Mouse (Mus musculus) intestine, embryonic 14.5 days (tissue): ENCODE data around the gene Dlk2. TPM values are rescaled to one million over a fixed set of nuclear protein-coding genes. Genes with fewer than 3 reads are reported as not detected.

Experiments
- ATAC-seq: fragments of 200-750 bp; cut with Nextera tagmentation; replicated peaks from 2 replicates; pipeline ENCODE4 v1.8.0; 2017; ENCODE audit warnings: low read depth, moderate number of reproducible peaks, moderate TSS enrichment, moderate library complexity; ENCODE audit not compliant: low FRiP score, low TSS enrichment
- DNase-seq: peaks from one replicate; pipeline ENCODE4 v3.0.0-alpha.2; 2018; ENCODE audit warnings: low spot score
- H3K27ac ChIP-seq: fragments of 300-500 bp; sonication (generic); 2 replicates; pipeline ENCODE4 v1.5.1; 2014; ENCODE audit warnings: low read depth, mild to moderate bottlenecking, control low read depth
- H3K27me3 ChIP-seq: fragments of 300-500 bp; sonication (generic); replicated peaks from 2 replicates; pipeline ENCODE4 v1.6.1; 2014; ENCODE audit warnings: low read length, control low read depth; ENCODE audit not compliant: control insufficient read depth, insufficient read depth
- H3K36me3 ChIP-seq: fragments of 300-500 bp; sonication (generic); 2 replicates; pipeline ENCODE4 v1.6.1; 2014; ENCODE audit warnings: low read length, control low read depth; ENCODE audit not compliant: control insufficient read depth, insufficient read depth
- H3K4me1 ChIP-seq: fragments of 300-500 bp; sonication (generic); replicated peaks from 2 replicates; pipeline ENCODE4 v1.6.1; 2014; ENCODE audit warnings: low read length, control low read depth, mixed read lengths; ENCODE audit not compliant: control insufficient read depth, insufficient read depth
- H3K4me2 ChIP-seq: fragments of 300-500 bp; sonication (generic); 2 replicates; pipeline ENCODE4 v1.6.1; 2014; ENCODE audit warnings: low read length
- H3K4me3 ChIP-seq: fragments of 300-500 bp; sonication (generic); 2 replicates; pipeline ENCODE4 v1.5.1; 2014; ENCODE audit warnings: low read depth, low read length, control low read depth, mixed read lengths
- H3K9ac ChIP-seq: fragments of 300-500 bp; sonication (generic); 2 replicates; pipeline ENCODE4 v1.6.1; 2014; ENCODE audit warnings: mild to moderate bottlenecking, low read length
- H3K9me3 ChIP-seq: fragments of 300-500 bp; sonication (generic); 2 replicates; pipeline ENCODE4 v1.6.1; 2016; ENCODE audit warnings: low read length, control low read depth; ENCODE audit not compliant: control insufficient read depth
- WGBS: fragments of 180-500 bp; shearing (Covaris S2); extraction: QIAGEN DNeasy Blood & Tissue Kit; methylation state at CpG from one replicate; pipeline ENCODE4 v1.1.7; 2014; 5-methylcytosine and 5-hydroxymethylcytosine counted together
- polyA plus RNA-seq: library from polyadenylated mRNA; unstranded; fragments of >200 nt; fragmentation: Nextera tagmentation; extraction: Ambion mirVana; gene quantifications from 2 replicates; pipeline ENCODE4 v1.2.1, GENCODE M21; 2014

The Dlk2 gene
- polyA plus RNA-seq, 1 experiment from 2014 or later, result 0.58 TPM

GRCm38 (mm10) chr17:46320492-46320891, 23.3 kb downstream of the Dlk2 start:
- DNase-seq (no peak), ATAC-seq (no peak)
- Histone ChIP-seq H3K4me3 (no peak overlapping the region), H3K4me2 (no peak overlapping the region), H3K36me3 (peaks cover 6% of the 10 kb centered on the region; the same call in 1 of the 2 replicates), H3K9ac (no peak overlapping the region), H3K27me3 (no peaks in the 10 kb centered on the region), H3K27ac (no peak overlapping the region), H3K9me3 (no peaks in the 10 kb centered on the region), H3K4me1 (no peaks in the 10 kb centered on the region)
- 71% methylated on average over 6 of the region's 6 CpGs for WGBS

GRCm38 (mm10) chr17:46322046-46322823, 25.0 kb downstream of the Dlk2 start:
- H3K4me1 ChIP-seq, result no peaks in the 10 kb centered on the region; the same call in 1 of the 2 replicates
- H3K4me3 ChIP-seq, result no peak overlapping the region
- H3K27ac ChIP-seq, result no peak overlapping the region
- H3K4me2 ChIP-seq, result no peak overlapping the region
- ATAC-seq (0 out of 2 replicates have a peak, but pooled peaks have one; percentile 60), DNase-seq (no peak)
- no peaks in the 10 kb centered on the region for H3K27me3 ChIP-seq
- no peak overlapping the region for H3K9ac ChIP-seq
- WGBS, result 85% methylated on average over 14 of the region's 14 CpGs
- peaks cover 6% of the 10 kb centered on the region; the same call in 1 of the 2 replicates for H3K36me3 ChIP-seq
- no peaks in the 10 kb centered on the region for H3K9me3 ChIP-seq

GRCm38 (mm10) chr17:46327413-46327905, 30.2 kb downstream of the Dlk2 start:
- H3K27ac ChIP-seq, result peak overlapping the region; percentile 88
- DNase-seq (no peak), ATAC-seq (no peak)
- WGBS, result 3% methylated on average over 27 of the region's 27 CpGs
- H3K9me3 ChIP-seq, result no peaks in the 10 kb centered on the region
- H3K36me3 ChIP-seq, result no peaks in the 10 kb centered on the region
- H3K9ac ChIP-seq, result peak overlapping the region; percentile 68
- peak overlapping the region; percentile 77 for H3K4me3 ChIP-seq
- no peaks in the 10 kb centered on the region; the same call in 1 of the 2 replicates for H3K4me1 ChIP-seq
- peak overlapping the region; percentile 91 for H3K4me2 ChIP-seq
- no peaks in the 10 kb centered on the region for H3K27me3 ChIP-seq

GRCm38 (mm10) chr17:46327906-46328534, 30.8 kb downstream of the Dlk2 start, which contains the start of gene Abcc10:
Gene Abcc10 (minus strand): TSS chr17:46328352.
- Histone ChIP-seq H3K9ac (peak within 1 kb of the TSS; percentile 68), H3K27ac (peak within 1 kb of the TSS; percentile 88), H3K4me2 (peak within 1 kb of the TSS; percentile 91), H3K36me3 (no peaks in the 10 kb centered on the region), H3K4me1 (no peaks in the 10 kb centered on the region; the same call in 1 of the 2 replicates), H3K27me3 (no peaks in the 10 kb centered on the region), H3K4me3 (peak within 1 kb of the TSS; percentile 77), H3K9me3 (no peaks in the 10 kb centered on the region)
- WGBS, result under 1% methylated on average over 40 of the region's 40 CpGs
- DNase-seq (peak; percentile 97), ATAC-seq (peak; percentile 97)

- Histone ChIP-seq H3K4me3 (peak overlapping the region; percentile 77), H3K4me1 (no peaks in the 10 kb centered on the region; the same call in 1 of the 2 replicates), H3K36me3 (no peaks in the 10 kb centered on the region), H3K27me3 (no peaks in the 10 kb centered on the region), H3K4me2 (peak overlapping the region; percentile 91), H3K9me3 (no peaks in the 10 kb centered on the region), H3K27ac (peak overlapping the region; percentile 88; the same call in 1 of the 2 replicates), H3K9ac (peak overlapping the region; percentile 68; the same call in 1 of the 2 replicates)
- DNase-seq (no peak), ATAC-seq (no peak)
- WGBS, result 71% methylated on average over 6 of the region's 6 CpGs
Observed at GRCm38 (mm10) chr17:46328723-46329122, 31.5 kb downstream of the Dlk2 start.

GRCm38 (mm10) chr17:46336475-46336874, 39.3 kb downstream of the Dlk2 start:
- DNase-seq (no peak), ATAC-seq (no peak)
- Histone ChIP-seq H3K27ac (no peak overlapping the region), H3K9me3 (no peaks in the 10 kb centered on the region), H3K4me2 (no peak overlapping the region), H3K27me3 (no peaks in the 10 kb centered on the region), H3K9ac (no peak overlapping the region), H3K36me3 (no peaks in the 10 kb centered on the region), H3K4me1 (no peaks in the 10 kb centered on the region), H3K4me3 (no peak overlapping the region)
- 26% methylated on average over 5 of the region's 5 CpGs for WGBS

- no peak overlapping the region for H3K4me2 ChIP-seq
- DNase-seq (no peak), ATAC-seq (no peak)
- no peak overlapping the region for H3K4me3 ChIP-seq
- H3K36me3 ChIP-seq, result no peaks in the 10 kb centered on the region
- peaks cover 11% of the 10 kb centered on the region; the same call in 1 of the 2 replicates for H3K9me3 ChIP-seq
- H3K4me1 ChIP-seq, result no peaks in the 10 kb centered on the region
- WGBS, result 58% methylated on average over 7 of the region's 7 CpGs
- H3K27me3 ChIP-seq, result no peaks in the 10 kb centered on the region
- no peak overlapping the region for H3K27ac ChIP-seq
- H3K9ac ChIP-seq, result no peak overlapping the region
Observed at GRCm38 (mm10) chr17:46341208-46341607, 44.0 kb downstream of the Dlk2 start.

GRCm38 (mm10) chr17:46351026-46351700, 53.9 kb downstream of the Dlk2 start:
- Histone ChIP-seq H3K9ac (no peak overlapping the region), H3K4me3 (no peak overlapping the region), H3K9me3 (no peaks in the 10 kb centered on the region), H3K27ac (no peak overlapping the region), H3K4me1 (no peaks in the 10 kb centered on the region), H3K36me3 (no peaks in the 10 kb centered on the region), H3K4me2 (no peak overlapping the region), H3K27me3 (no peaks in the 10 kb centered on the region)
- DNase-seq (no peak), ATAC-seq (no peak)
- WGBS, result 87% methylated on average over 8 of the region's 8 CpGs
